Mouse (Mus musculus) cerebellum, adult 9-11 months (tissue): Measurements from ENCODE around the gene Serbp1.

Source experiments
- DNase-seq: peaks from one replicate; pipeline ENCODE4 v3.0.0; 2022

Serbp1 gene

GRCm38 (mm10) chr6:67235649-67236048, 2.3 kb upstream of the Serbp1 start:
- DNase-seq, result no peak

- no peak for DNase-seq
Observed at GRCm38 (mm10) chr6:67236491-67237234, 1.3 kb upstream of the Serbp1 start.

DNA sequence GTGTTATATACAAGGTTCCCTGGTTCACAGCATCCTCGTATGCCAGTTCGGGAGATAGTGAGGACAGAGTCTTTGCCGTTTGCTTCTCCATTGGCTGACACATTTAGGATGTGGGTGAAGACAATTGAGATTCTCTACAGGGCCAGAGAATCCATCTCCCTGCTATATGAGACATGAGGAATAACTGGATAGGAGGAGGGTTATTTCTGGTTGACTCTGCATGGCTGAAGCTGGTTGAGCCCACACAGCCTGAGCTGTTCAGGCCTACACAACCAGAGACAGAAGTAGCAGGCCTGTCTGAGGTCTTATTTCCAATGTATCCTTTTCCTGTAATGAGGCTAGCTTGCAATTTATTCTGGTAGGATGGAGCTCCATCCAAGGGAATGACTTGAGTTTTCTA, 3.3 kb downstream of the Serbp1 start:
- DNase-seq, result no peak

DNA sequence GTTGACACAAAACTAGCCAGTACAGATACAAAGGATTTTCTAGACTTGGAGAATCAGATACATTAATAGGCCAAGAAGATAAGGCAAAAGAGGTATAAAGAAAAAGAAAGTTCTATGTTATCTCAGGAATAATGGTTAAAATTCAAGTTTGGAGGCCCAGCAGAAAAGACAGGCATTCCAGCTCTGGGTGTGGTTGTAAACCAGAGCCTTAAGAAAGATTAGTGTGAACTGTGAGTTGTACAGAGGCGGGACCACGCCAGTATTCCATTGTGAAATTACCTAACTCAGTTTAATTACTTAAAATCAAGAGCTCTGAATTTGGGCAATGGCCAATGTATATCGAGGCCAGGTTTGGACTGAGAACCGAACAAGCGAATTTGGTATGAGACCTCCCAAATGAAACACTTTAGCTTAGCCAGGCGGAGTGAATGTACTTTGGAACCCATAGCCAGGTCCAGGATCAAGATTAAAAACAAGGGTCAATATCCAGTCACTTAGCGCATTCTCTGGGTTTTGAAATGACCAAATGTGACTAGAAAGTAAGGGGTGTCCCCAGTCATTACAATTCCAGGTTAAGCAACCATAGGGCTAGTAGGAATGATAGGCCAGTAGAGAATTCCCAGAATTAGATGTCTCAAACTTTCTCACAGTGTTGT, 5.9 kb downstream of the Serbp1 start:
- no peak for DNase-seq

GRCm38 (mm10) chr6:67244451-67244850, 6.5 kb downstream of the Serbp1 start:
- DNase-seq, result no peak

GRCm38 (mm10) chr6:67251095-67251494, 13.1 kb downstream of the Serbp1 start:
- DNase-seq, result no peak

- no peak for DNase-seq
Observed at GRCm38 (mm10) chr6:67264935-67265334, 27.0 kb downstream of the Serbp1 start.

GRCm38 (mm10) chr6:67266159-67266657, 28.2 kb downstream of the Serbp1 start:
- DNase-seq, result no peak

GRCm38 (mm10) chr6:67266664-67267407, 28.9 kb downstream of the Serbp1 start:
- peak; percentile 98 for DNase-seq

- DNase-seq, result peak; percentile 51
Observed at GRCm38 (mm10) chr6:67267408-67268244, 29.6 kb downstream of the Serbp1 start.

DNA sequence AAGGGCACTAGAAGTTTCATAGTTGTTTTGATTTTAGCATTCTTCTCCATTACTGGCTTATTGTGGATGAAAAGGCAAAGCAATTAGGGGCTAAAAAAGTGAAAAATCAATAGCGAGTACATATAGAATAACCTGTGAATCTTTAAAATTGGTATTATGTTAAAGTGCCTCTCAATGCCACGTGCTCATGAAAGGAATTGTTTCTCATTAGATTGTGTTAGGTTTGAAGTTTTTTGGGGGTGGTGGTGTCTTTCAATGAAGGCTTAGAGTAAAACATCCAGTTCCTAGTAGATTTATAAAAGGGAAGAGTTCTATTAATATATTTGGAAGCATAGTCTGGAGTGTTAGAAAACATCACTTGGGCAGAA, 30.3 kb downstream of the Serbp1 start:
- DNase-seq, result no peak

DNA sequence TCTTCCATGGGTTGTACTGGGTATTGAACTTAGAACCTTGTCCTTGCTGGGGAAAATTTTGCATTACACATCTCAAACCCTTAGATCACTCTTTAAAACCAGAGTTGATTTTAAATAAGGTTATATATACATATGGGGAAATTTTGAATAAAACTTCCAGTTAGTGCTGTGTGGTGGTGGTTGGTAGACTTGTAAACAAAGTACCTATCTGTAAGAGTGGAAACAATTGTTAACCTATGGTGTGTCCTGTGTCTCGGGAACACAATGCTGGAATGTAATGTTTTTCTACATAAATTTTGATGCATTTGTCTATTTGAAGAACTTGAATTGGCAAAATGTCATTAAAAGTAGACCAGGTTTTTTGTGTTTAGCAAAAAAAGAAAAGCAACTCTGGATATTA, 31.0 kb downstream of the Serbp1 start:
- DNase-seq, result no peak

DNA sequence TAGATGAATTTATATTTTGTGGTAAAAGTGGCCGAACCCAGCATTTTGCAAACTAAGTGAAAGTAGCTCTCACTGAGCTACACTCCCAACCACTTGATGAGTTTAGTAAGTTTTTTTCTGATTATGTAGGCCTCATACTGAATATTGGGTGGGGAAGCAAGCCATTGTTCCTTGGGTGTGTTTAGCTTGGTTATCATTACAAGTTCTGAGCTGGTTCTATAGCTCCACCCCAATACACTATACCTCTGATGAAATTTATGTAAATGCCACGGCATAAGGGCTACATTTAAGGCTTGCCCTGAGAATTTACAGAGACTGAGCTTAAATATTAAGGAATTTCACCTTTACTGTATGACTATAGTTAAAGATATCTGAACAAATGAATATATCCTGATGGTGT, 31.5 kb downstream of the Serbp1 start:
- no peak for DNase-seq

- DNase-seq, result no peak
Observed at GRCm38 (mm10) chr6:67277944-67278343, 40.0 kb downstream of the Serbp1 start.

- no peak for DNase-seq
Observed at GRCm38 (mm10) chr6:67281614-67282197, 43.7 kb downstream of the Serbp1 start.

GRCm38 (mm10) chr6:67282897-67283296, 44.9 kb downstream of the Serbp1 start:
- no peak for DNase-seq

DNA sequence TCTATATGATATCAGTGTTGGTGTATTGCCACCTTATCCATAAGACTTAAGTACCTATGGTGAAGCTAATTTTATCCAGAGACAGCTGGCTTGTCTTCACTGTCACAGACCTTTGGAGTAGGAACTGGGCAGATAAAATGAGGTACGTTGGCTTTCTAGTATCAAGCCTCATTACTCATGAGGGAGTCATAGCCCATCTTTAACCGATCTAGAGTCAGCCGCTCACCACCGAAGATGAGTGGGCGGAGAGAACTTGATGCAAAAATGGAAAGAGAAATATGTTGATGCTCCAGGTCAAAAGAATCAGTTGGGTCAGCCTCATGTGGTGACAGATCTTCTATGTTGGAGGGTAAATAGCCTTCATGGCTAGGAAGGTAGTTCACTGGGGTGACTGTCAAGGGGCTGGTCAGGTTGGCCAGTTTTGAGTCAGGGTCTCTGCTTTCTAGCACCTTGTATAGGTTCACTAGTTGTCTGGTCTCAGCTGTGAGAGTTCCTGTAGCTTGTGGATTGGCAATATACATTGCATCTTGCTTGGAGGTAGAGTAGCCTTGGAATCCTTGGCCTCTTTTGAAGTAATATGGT, 54.2 kb downstream of the Serbp1 start:
- no peak for DNase-seq

GRCm38 (mm10) chr6:67296126-67296525, 58.1 kb downstream of the Serbp1 start:
- DNase-seq, result no peak

DNA sequence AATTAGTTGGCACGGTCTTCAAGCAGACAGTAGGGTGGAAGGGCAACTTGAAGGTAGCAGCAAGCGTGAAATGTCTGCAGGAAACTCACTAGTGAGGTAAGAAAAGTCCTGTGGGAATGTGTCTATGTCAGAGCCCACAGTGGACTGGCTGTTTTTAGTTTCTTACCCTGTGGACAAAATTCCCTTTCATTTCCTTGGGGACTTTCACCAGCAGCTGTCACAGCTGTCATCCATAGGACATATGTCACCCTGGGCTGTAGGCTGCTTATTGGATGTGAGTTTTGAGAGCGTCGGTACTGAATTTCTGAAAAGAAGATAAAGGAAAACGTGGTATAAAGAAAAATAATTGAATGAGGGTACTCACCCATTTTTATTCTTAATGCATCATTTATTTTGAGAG, 60.8 kb downstream of the Serbp1 start:
- no peak for DNase-seq

GRCm38 (mm10) chr6:67300300-67300699, 62.3 kb downstream of the Serbp1 start:
- DNase-seq, result no peak

GRCm38 (mm10) chr6:67300710-67301163, 62.8 kb downstream of the Serbp1 start:
- DNase-seq, result no peak

GRCm38 (mm10) chr6:67301230-67301629, 63.3 kb downstream of the Serbp1 start:
- no peak for DNase-seq
